Mouse (Mus musculus) layer of hippocampus, adult 2 months (tissue): ENCODE data around the gene Antxrl. TPM values are rescaled to one million over a fixed set of nuclear protein-coding genes. Genes with fewer than 3 reads are reported as not detected.
A peak's percentile ranks its signal among the peaks of the same experiment; 100 is the strongest.

Source experiments
- DNase-seq, 2 experiments: peaks; one replicate each; pipeline ENCODE4 v3.0.0; 2022; ENCODE audit warnings: low spot score in 2 of 2
- H3K27ac ChIP-seq: fragments of 200-600 bp; 2 replicates; pipeline ENCODE4 v1.8.1; 2022
- H3K4me3 ChIP-seq: fragments of 200-600 bp; 2 replicates; pipeline ENCODE4 v1.8.1; 2022; ENCODE audit warnings: mild to moderate bottlenecking
- CTCF ChIP-seq: fragments of 200-600 bp; conservative IDR thresholded peaks from 2 replicates; pipeline ENCODE4 v1.8.1; 2022; ENCODE audit warnings: antibody characterized with exemption, mild to moderate bottlenecking, moderate library complexity
- long read RNA-seq, 2 experiments: library from polyadenylated mRNA; stranded (forward); transcript quantifications; one replicate each; pipeline ENCODE4 v2.0.0; 2021; ENCODE audit warnings: borderline mapping rate in 2 of 2
- total RNA-seq, 2 experiments: library from RNA; stranded (reverse); gene quantifications; 2 replicates each; pipeline ENCODE4 v1.2.3; 2021

The Antxrl gene
- not detected for total RNA-seq
- long read RNA-seq, experiment 1: 0 reads
- long read RNA-seq, experiment 2: 0 reads

DNA sequence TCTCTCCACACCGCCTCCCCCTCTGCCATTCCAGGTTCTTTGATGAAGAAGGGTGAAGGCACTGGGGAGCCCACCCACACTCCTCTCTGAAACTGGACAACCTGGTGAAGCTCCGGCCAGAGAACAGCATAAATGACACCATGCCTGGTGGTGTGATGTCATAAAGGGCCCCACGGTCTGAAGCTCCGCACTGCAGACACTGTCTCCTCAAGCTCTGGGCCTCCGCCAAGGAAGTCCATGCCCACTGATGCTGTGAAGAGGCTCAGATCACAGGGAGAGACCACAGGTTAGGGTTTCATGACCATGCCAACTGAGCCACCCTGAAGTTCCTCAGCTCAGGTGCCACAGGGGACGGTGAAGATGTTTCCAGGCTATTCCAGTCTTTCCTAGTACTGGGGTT, at the start of gene Antxrl:
Gene Antxrl, plus strand, starts transcription at position 192 of the 400 bp plus-strand sequence.
- Histone ChIP-seq H3K27ac (no peak within 1 kb of the TSS), H3K4me3 (no peak within 1 kb of the TSS)
- no peak for TF ChIP-seq CTCF
- DNase-seq: no peak

DNA sequence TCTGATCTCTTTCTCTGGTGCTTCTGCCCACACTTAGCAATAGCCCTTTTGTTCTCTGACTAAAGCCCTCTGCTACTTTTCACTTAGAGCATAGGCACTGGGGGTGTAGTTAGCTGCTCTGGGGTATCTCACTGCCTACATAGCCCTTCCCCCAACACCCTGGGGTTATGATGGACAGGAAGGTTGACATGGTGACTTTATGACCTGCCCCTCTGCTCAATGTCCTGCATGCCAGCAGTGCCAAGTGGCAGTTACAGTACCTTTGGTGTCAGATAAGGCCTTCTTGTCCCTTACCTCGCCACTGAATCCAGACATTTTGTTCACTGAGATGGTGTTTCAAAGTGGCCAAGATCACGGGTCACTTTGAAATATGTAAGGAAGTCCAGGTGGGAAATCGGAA, 37.4 kb upstream of the Antxrl start, which contains the start of gene Gm30083:
Gene Gm30083, minus strand, starts transcription at position 120 of the 400 bp plus-strand sequence.
- TF ChIP-seq CTCF: no peak
- no peak within 1 kb of the TSS for H3K4me3 ChIP-seq
- no peak for DNase-seq
- no peak within 1 kb of the TSS for H3K27ac ChIP-seq

DNA sequence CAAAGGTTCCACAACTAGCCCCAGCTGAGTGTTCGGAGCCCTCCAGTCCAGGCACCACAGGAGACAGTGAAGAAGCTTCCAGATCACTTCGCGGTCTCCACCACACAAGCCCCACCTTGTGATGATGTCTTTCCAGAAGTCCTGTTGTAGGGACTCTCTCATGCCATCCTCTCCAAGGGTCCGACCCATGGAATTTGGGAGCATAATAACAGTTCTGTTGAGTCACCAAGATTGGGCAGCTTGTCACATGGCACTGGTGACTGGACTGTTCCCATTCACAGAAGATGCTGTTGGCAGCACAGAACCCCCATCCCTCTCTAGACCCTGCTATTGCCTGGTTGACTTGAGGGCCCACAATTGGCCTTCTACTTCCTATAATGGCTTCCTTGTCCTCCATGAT, 36.1 kb upstream of the Antxrl start, which contains the start of gene Gm5460:
Gene Gm5460, plus strand, starts transcription at position 378 of the 400 bp plus-strand sequence.
- TF ChIP-seq CTCF: no peak
- Histone ChIP-seq H3K27ac (no peak within 1 kb of the TSS), H3K4me3 (no peak within 1 kb of the TSS)
- no peak for DNase-seq

DNA sequence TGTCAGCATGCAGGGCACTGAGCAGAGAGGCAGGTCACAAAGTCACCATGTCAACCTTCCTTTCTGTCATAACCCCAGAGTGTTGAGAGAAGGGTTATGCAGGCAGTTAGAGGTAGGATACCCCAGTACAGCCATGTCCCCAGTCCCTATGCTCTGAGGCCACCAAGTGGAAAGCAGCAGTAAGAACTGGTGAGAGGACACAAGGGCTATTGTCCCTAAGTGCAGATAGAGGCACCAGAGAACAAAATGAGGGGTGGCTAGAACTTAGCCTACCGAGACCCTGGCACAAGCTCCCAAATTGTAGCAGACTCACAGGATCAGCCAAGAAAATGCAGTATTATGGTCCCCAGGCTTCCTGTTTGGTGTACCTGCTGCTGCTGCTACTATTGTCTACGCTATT, 35.6 kb upstream of the Antxrl start:
- H3K4me3 ChIP-seq: no peak overlapping the region
- peak; percentile 51 for TF ChIP-seq CTCF
- no peak overlapping the region for H3K27ac ChIP-seq
- no peak for DNase-seq

DNA sequence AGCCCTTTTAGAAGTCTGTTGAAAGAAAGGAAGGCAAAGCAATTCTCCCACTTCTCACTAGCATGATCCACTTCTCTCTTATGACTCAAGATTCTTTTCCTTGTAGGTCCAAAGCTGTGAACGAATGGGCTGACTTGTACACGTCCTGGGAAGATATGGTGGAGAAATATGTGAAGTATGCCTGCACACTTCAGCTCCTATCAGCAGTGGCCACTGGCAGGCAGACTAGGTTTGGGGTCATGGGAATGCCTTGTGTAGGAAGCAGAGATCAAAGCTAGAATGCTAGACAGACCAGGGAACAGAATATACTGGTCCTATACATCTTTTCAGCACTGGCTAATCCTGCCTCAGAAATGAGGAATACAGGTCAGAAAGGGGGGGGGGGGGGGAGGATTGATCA, 25.8 kb upstream of the Antxrl start:
- no peak for TF ChIP-seq CTCF
- Histone ChIP-seq H3K27ac (no peak overlapping the region), H3K4me3 (no peak overlapping the region)
- DNase-seq: no peak

DNA sequence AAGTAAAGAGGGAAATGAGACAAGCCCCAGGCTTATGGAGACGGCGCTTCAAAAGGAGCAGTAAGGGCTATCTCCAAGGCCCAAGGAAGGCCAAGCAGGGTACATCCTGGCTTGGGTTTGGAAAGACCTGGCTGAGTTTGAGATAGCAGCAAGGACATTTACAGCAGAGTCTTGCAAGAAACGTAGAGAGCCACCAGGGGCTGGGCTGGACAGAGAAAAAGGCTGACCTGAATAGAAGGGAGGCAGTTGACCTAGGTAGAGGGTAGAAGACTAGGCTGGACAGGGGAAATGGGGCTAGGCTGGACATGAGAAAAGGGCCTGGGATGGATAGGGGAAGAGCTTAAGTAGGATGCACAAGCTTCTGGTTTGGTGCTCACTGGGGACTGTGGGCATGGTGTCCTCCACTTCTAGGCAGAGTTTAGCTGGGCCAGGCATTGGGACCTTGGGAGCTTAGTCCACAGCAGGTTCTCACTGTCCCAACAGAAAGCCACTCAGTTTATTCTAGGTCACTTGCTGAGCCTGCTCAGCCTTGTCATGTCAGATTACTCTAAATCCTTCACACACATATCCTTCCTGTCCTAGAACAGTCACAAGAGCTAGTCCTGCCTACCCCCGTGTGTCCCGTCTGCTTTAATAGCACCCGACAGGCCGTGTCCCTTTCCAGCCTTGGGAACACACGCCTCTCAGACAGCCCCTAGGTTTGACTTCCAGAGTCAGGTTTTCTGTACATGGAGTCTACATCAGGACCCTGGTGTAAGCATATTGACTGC, 18.5 kb upstream of the Antxrl start:
- no peak for DNase-seq
- TF ChIP-seq CTCF: no peak
- Histone ChIP-seq H3K4me3 (no peak overlapping the region), H3K27ac (no peak overlapping the region)

DNA sequence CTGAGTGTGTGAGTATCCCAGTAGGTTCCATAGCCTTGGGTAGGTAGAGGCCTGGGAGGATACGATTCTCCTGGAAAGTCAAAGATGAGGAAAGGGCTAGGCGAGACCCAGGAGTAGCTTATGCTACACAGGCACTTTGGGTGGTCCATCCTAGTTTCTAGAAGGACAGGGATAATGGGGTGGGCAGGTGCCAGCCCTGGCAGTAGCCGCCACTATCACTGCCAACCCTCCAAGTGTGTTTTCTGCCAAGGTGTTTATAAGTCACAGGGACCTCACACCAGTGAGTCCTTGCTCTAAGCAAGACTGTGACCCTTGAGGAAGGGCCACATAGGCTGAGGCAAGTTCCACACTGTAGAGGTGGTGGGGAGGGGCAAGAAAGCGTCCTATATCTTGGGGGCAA, 11.3 kb upstream of the Antxrl start:
- no peak for TF ChIP-seq CTCF
- no peak overlapping the region for H3K4me3 ChIP-seq
- H3K27ac ChIP-seq: no peak overlapping the region
- no peak for DNase-seq

DNA sequence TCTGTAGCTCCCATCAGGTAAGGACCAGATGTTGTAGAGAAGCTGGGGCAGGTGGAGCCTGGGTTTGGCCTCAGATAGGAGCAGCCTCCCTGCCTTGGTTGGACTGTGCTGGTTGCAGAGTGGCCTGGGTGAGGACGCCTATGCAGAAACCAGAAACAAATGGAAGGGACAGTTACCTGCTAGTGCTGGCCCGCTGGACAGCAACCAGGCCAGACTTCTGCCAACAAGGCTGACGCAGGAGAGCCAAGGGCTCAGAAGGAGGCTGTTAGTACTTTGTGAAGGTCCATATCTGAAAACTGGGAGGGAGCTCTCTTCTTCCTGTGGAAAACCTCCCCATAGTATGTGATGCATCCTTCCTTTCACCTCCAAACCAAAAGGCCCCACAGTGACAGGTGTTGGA, 9.2 kb upstream of the Antxrl start:
- no peak for DNase-seq
- TF ChIP-seq CTCF: no peak
- Histone ChIP-seq H3K4me3 (no peak overlapping the region), H3K27ac (no peak overlapping the region)

DNA sequence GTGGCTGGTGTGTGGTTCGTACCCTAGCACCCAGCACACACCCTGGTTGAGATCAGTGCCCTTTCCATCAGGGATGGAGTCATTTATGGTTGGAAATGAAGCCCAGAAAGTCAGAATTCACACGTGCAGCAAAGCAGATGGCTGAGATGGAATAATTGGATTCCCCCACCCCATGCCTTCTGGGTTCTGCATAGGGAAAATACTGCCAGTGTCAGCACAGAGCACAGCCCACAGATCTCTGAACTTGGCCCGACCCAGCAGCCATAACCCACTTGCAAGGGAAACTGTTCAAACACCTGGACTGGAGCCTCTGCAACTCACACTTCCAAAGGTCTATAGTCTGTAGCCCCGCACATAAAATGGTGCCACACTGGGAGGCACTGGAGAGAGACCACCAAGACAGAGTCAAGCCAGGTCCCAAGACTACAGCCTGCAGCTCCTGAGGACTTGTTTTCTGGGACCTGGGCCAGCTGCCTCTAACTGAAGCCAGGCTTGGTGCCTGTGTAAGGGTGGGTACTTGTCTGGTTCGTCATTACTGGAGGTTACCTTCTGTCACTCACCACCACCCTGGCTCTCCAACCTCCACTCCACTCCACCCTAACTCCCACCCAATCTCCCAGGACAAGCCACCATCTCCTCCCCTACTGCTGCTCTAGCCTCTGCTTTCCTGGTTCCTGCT, 2.3 kb upstream of the Antxrl start:
- no peak overlapping the region for H3K27ac ChIP-seq
- peak in 1 of 2 experiments; percentile 14 for DNase-seq
- TF ChIP-seq CTCF: no peak
- H3K4me3 ChIP-seq: no peak overlapping the region

DNA sequence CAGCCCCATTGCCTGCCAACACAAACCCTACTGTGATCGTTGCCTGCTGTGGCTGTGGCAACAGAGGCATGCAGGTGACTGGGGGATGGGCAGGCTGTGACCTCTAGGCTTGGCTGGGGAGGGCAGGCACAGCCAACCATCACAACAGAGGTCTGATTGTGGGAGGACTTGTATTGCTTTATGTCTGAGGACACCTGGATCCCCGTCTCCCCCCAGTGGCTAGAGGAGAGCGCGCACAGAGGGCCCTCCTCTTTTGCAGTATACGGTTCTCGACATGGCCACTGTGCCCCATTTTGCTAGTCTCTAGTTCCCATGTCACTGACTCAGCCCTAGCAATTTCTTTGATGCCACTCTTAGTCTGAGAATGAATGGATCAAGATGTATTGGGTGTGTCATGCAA, 19.2 kb downstream of the Antxrl start:
- no peak for DNase-seq
- Histone ChIP-seq H3K27ac (no peak overlapping the region), H3K4me3 (no peak overlapping the region)
- TF ChIP-seq CTCF: peak; percentile 28; the same call in 1 of the 2 replicates

DNA sequence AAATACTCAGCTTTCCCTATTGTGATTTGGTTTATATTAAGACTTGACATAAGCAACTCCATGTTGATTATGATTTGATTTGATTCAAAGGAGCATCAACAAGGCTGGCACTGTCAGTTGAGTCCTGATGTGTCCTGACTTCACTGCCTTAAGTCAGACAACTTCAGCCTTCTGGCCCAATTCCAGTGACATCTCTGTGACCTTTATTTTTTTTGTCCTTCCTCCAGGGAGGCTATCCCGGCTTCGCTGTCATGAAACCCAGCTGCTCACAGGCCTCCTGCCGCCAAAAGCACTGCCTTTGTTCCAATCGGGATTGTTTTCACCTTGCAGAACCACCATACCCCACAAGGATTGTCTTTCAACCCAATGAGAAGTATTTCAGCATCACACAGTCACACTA, 22.8 kb downstream of the Antxrl start:
- DNase-seq: no peak
- H3K4me3 ChIP-seq: no peak overlapping the region
- H3K27ac ChIP-seq: no peak overlapping the region
- TF ChIP-seq CTCF: no peak

DNA sequence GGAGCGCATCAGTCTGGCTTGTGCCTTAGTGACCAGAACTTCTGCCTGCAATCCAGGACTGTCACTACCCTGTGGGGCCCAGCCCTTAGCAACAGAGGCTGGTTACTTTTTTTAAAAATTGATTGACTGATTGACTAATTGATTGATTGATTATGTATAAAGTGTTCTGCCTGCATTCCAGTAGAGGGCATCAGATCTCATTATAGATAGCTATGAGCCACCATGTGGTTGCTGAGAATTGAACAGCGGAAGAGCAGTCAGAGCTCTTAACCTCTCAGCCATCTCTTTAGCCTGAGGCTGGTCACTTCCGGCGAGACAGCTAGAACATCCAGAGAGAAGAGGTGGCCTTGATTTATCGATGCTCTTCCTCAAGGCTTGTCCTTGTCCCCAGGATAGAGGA, 24.7 kb downstream of the Antxrl start:
- Histone ChIP-seq H3K27ac (no peak overlapping the region), H3K4me3 (no peak overlapping the region)
- TF ChIP-seq CTCF: peak; percentile 73
- DNase-seq: no peak

DNA sequence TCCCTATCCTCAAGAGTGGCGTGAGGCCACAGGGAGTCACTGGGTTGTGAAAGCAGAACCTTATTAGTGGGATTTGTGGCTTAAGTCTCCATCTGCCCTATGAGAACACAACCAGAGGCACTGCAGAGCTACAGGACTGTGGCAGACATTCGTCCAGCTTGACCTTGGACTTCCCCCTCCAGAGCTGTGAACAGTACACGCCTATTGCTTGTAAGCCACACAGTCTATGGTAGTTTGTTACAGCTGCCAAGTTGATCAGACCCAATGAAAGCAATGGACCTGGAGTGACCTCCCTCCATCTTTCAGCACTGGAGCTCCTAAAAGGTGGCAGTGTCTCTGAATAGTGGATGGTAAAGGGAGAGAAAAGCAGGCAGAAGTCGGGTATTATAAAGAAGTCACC, 25.8 kb downstream of the Antxrl start:
- Histone ChIP-seq H3K4me3 (no peak overlapping the region), H3K27ac (no peak overlapping the region)
- TF ChIP-seq CTCF: no peak
- DNase-seq: no peak

DNA sequence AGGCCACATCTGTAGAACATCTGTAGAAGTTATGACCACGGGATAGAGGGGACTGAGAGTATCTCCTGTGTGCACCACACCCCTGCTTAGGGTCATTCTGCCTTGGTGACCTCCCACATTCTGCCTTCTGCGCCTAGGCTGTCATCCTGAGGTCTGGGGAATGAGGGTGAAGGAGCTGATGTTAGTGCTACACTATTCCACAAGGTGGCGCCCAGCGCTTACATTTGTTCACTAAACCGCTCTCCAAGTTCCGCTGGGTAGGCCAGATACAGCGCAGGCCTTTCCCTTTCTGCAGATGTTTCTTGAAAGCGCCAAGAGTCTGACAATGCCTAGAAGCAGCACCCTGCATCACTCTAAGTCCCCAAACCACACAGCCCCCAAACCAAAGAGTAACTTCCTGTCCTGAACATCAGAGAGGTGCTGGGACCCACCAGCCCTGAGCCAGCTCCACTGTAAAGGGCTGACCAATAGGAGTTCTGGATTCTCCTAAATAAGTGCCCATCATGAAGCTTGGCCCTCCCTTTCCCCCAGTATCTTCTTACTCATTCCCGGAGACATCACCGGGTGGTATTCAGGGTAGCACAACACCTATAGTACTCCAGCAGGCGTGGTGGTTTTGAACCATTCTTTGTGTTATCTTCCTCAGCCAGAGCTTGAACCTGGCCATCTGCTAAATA, 28.0 kb downstream of the Antxrl start:
- no peak overlapping the region for H3K4me3 ChIP-seq
- DNase-seq: peak; percentile 70 to 80
- peak; percentile 91 for TF ChIP-seq CTCF
- H3K27ac ChIP-seq: no peak overlapping the region
